Mouse (Mus musculus) A20 (cell line): Measurements from ENCODE around the gene Plekha7.

Experiments used
- DNase-seq: peaks from one replicate; pipeline ENCODE4 v3.0.0-alpha.2; 2011; ENCODE audit warnings: low read depth, low spot score

Plekha7 gene

DNA sequence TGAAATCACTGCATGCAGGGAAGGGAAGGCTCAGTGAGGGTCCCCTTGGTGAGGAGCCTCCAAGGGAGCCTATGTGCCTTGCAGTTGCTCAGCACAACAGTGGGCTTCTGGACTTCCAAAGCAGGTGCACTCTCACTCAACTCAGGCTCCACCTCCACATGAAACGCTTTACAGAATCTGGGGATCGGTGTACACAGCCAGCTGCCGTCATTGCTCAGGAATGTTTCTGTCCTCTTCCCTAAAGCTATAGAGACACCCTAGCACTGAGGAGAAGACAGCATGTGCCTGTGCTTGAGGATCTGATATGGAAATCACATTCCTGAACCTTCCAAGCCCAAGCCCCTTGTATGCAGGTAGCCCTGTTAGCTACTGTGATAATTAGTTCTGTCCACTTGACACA lies 120.7 kb downstream of the Plekha7 start:
- DNase-seq: no peak

DNA sequence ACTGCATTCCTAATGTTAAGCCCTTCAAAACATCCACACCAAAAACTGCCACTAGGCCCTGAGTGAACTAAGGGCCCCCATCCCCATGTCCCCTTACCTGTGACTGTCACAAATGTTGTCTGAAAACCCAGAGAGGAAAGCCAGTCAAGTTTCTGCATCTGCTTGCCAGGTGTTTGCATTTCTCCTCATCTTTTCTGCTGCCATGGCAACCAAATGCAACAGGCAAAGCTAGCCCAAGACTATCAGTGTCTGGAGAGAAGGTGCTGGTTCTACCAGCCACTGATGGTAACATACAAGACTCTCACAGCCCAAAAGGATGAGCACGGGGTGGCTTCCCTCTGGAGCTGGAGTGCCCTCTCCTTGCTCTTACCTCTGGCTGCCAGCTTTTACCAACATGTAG lies 121.3 kb downstream of the Plekha7 start:
- no peak for DNase-seq

DNA sequence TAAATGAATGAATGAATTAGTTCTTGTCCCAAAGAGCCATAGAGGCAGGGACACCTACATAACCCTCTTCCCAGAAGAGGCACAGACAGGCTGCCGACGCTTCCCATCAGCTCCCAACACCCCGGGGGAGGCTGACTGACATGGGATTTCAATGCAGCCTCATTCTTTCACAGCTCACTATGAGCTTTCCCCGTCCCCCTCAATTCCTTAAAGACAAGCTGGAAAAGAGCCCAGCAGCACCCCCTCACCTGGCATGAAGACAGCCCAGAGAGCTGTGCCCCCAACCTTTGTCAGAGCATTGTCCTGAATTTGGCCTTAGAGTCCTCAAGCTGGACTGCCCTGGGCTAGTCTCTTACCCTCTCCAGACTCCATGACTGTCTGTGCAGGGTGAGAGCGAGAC lies 122.0 kb downstream of the Plekha7 start:
- no peak for DNase-seq

DNA sequence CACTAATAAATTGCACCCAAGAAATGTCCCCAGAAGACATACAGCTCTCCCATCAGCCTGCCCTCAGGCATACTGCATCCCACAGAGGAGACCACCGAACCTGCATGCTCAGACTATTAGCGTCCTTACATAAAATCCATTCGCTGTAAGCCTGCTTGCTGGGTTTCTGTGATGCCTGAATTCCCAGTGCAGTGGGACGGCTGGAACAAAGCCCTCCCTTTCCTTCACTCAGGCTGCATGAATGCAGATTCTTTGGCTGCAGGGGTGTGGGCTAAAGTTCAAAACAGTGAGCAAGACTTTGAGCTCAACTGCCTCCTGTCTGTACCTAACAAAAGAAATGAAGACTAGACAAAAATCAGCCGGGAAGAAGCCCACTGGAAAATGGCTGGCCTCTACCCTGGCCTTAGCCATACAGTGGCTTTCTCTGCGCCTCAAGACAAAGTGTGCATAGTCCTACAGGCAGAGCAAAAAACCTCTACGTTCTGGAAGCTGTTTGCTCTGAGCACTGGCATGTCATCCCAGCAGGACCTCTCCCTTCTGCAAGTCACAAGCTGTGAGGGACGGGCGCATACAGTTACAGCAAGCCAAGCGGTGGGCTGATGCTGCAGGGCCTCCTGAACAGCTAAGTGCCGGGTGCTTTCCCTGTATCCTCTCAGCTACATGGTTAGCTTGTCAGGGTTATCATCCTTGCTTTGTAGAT lies 123.7 kb downstream of the Plekha7 start:
- DNase-seq: no peak

DNA sequence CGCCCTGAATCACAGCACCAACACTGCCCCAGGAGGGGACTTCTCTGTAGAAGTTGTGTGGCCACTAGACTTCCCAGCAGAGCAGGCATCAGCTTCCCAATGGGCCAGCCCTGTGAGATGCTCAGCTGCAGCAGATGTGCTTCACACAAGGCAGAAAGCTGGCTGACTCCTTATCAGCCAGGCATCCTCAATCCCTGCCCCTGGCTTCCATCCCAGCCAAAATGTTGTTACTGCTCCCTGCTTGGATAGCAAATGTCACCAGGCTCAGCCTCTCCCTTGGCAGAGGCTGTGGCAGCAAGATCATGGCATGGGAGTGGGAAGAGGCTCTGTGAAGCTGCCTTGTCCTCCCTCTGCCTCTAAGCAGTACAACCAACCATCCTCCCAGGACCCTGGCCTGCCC lies 125.7 kb downstream of the Plekha7 start:
- DNase-seq: no peak

DNA sequence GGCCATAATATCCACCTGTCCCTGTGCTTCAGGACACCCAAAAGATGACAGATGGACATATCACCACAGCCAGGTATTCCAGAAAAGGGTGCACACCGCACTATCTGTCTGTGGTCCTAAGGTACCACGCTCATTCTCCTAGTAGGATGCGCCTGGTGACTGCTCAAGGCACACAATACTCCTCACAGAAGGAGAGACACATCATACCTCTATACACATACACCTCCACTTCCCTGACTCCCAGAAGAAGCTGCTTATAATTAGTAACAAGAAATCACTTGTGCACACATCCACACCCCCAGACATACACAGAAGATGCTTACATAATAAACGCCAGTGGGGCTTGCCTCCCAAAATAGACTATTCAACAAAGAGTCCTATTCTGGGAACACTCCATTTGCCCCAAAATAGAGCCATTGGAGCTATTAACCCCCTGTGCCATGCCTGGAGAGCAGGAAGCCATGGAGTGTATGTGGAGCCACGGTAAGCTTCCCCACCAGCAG lies 126.7 kb downstream of the Plekha7 start:
- no peak for DNase-seq

DNA sequence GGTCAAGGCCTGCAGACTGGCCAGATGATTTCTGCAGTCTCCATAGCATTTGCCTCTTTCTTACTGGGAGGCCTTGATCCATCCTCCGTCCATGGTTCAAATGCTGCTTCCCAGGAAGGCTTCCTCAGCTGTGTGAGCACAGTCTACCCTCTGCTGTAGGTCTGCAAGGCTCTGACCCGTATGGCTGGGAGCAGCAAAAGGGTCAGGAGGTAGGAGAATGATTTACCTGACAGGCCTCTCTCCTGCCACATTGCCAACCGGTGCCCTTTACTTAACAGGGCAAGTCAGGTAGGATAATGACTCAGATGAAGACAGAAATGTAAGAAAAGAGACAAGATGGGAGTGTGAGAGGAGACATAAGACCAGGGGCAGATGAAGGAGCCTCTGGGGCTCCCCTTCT lies 129.3 kb downstream of the Plekha7 start:
- DNase-seq: no peak

DNA sequence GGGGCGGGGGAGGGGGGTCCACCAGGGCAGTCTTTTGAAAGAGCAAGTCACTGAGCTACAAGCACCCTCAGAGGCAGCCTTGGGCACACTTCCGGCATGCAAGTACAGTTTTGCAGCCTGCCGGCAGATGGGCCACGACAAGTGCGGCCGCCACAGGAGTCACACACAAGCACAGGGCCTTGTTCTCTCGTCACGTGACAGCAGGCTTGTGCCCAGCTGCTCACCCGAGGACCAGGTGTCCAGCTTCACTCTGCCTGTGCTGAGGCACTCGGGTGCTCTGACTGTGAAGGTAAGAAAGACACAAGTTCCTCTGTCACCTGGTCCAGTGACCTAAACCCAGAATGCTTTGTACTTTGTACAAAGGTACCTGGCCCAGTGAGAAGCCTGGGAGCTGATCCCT lies 135.4 kb downstream of the Plekha7 start:
- DNase-seq: no peak

DNA sequence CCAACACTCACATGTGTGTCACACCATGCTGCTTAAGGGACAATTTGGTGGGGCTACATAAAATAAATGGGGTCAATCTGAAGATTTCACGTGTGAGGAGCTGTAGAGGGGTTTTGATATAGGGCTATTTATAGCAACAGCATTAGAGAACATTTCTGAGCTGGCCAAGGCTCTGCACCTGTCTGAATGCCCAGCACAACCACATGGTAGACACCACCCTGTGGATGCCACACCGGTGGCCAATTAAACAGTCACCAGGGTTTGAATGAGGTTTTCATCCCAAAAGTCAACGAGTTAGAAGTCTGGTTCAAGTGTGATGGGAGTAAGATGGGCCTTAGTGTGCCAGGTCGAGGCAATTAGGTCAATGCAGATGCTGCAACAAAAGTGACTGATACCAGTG lies 138.8 kb downstream of the Plekha7 start:
- no peak for DNase-seq

DNA sequence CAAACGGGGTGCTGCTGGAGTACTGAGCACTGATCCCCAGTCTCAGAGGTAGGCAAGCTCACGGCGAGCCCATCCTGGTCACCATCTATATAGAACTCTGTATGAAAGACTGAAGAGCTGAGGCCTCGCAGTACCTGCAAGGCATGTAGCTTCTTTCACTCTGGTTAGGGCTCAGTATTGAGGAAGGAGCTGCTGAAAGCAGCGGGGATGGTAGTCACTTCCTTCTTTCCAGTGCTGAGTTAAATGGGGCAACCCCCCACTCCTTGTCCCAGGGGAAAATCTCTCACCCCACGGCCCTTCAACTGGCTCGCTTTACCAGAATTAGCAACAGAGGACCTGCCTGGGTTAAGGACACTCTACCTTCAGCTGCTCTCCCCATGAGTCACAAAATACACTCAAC lies 140.0 kb downstream of the Plekha7 start:
- peak; percentile 23 for DNase-seq

DNA sequence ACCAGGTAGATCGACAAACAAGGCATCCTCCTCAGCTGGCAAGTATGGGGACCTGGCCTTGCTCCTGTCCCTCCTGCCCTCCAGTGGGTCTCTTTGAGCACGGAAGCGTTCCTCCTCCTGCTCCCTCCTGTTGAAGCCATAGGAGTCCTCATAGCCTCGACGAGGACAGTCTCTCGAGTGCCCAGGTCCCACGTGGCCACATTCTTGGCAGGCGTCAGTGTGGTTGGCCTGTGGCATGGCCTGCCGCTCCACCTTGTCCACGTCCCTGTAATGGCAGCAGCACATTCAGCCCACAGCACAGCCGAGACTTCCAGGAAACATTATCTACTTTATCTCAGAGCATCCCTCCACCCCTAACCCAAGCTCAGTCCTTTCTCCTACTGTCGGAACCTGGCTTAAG lies 143.9 kb downstream of the Plekha7 start:
- no peak for DNase-seq

DNA sequence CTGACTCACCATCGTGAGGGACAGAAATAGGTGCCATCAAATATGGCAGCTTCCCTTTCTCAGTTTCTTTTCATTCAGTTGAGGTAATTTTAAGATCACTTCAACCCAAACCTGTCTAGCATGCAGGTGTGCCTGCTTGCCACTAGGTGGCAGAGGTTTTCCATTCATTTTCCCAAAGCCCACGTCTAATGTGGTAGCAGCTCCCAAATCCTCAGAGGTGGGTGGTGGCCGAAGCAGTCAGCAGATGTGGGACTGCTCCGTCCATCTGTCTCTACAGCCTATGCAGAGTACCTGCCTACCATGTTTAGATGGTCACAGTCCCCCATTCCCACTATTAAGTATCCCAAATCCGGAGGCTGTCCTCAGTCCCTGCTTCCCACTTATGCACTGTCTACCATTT lies 146.6 kb downstream of the Plekha7 start:
- peak; percentile 80 for DNase-seq

DNA sequence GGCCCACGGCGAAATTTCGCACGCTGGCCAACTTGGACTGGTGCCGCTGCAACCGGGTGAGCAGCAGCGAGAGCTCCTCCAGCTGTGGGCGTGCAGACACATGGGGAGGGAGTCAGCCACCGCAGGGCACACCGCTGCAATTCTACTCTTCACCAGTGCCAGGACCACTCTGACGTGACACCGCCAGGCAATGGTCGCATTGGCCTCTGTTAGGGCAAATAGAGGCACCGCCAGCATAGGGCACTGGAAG lies 151.4 kb downstream of the Plekha7 start:
- no peak for DNase-seq

DNA sequence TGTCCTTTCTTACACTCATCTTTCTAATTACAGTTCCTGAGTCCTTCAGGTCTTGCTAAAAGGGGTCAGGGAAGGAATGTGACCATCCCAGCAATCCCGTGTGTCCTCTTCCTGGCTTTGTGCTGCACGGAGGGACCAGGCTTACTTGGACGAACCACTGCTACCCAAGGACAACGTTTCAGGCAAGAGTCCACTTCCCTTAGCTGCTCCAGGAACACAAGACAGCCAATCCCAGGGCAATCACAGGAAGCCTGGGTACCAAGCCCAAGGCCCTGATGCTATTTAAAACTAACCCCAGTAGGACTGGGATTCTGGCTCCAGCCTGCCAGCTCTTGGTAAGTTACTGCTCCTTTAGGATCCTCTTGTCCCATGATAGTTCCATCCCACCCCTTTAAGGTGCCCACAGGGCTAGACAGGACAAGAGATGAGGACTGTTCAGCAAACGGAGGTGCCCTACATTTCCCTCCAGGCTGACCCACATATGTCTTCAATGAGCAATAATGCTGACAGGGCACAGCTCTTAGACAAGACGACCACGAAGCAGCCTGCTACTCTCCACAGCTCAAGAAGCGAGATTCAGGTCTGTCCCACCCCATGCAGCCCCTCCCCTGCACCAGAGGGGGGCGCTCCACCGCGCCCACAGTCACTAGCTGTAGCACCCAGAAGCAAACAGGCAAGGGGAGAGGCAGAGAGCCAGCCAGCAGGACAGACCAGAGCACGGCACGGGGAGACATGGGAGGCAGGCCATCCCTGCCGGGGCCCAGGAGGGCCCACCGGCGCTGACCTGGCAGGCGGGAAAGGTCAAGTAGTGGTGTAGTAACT lies 151.9 kb downstream of the Plekha7 start:
- DNase-seq: peak; percentile 66

DNA sequence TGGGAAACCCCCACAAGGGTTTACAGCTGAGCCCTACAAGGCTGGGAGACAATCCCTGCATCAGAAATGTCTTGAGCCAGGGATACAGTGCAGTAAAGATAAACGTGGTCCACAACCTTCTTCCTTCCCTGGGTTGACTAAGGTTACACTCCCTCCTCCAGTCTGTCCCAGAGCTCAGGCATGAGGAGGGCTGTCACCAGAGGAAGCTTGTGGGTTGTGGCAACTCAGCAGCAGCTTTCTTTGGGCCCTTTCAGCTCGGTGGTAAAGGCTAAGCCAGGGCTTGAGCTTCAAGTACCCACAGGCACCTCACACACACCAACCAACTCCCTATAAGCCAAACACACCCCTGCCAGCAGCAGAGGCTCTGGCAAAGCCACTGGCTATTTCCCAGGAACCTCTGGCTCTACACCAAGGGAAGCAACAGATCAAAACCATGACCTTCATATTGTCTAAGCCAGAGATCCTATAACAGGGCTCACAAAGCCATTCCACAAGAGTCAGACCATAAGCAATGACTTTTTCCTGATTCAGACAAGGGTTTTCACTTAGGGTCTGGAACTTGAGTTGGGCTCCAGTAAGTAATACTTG lies 154.3 kb downstream of the Plekha7 start:
- DNase-seq: no peak

DNA sequence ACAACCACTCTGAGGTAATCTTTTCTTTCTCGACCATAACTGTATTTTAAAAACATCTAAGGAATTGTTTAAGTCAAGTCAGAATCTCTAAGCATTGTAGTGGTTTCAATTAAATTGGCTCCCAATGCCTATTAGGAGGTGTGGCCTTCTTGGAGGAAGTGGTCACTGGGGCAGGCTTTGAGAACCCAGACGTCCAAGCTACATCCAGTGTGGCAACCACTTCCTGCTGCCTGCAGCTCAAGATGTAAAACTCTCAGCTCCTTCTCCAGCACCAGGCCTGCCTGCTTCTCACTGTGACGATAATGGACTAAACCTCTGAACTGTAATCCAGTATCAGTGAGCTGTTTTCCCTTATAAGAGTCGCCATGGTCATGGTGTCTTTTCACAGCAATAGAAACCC lies 158.6 kb downstream of the Plekha7 start:
- peak; percentile 19 for DNase-seq

DNA sequence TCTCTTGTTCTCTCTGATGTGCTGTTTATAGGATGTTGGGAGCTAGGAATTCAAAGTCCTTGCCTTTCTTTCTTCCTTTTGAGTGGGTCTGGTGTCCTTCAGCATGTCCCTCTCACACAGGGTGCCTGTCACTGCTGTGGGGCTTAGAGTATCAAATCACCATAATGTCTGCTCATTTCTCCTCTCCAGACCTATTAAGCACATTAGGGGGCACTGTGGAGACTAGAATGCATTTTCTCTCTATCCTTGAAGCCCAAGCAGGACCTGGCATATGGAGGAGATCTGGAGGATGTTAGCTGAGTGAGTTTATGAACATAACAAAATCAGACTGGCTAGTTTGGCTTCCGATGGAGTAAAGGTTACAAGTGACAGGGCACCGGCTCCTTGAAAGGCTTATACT lies 161.1 kb downstream of the Plekha7 start:
- DNase-seq: no peak

DNA sequence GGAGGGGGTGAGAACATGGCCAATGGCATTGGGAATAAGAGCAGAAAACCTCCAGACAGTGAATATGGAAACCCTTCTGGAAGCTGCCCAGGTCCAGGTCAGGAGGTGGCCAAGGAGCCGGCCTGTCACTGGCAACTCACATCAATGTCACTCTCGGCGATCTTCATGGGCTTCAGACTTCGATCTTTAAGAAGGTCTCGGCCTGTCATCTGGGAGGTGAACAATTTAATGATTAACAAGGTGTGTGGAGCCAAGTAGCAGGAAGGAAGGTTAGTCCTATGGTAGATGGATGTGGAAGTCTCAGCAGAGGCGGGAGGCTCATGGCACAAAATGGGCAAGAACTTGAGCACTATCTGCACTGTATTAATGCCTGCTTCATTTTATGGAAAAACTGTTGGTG lies 163.1 kb downstream of the Plekha7 start:
- no peak for DNase-seq

DNA sequence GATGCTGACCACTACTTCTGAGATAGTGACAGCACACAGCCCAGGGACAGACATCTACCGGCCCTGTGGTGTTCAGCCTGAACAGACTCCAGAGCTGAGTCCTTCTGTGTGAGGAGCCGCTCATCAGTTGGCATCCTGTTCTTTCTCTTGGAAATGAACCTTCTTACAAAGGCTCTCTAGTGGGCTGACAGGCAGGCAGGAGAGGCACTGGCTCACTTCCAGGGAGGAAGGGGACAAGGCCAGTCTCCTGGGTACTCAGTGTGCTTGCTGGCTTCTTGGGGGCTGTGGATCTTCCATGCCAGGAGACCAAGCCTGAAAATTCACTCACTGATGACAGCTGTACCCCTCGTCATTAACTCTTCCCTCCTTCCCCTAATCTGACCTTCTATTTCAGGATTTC lies 170.5 kb downstream of the Plekha7 start:
- DNase-seq: no peak

DNA sequence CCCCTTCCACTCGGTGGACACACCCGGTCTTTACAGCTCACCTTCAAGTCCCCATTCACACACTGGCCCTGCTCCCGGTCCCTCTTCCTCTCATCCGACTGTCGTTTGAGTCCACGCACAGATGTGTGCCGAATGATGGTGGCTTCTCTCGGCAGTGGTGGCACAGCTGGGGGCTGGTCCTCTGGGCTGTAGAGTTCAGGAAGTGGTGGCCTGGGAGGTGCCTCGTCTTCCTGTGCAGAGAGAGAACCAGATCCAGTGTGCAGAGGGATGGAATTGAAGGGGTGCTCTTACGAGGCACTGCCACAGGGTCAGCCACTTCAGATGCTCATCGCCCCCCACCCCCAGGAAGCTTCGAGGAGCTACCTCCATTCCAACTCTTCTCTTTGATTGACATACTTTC lies 171.0 kb downstream of the Plekha7 start:
- no peak for DNase-seq

DNA sequence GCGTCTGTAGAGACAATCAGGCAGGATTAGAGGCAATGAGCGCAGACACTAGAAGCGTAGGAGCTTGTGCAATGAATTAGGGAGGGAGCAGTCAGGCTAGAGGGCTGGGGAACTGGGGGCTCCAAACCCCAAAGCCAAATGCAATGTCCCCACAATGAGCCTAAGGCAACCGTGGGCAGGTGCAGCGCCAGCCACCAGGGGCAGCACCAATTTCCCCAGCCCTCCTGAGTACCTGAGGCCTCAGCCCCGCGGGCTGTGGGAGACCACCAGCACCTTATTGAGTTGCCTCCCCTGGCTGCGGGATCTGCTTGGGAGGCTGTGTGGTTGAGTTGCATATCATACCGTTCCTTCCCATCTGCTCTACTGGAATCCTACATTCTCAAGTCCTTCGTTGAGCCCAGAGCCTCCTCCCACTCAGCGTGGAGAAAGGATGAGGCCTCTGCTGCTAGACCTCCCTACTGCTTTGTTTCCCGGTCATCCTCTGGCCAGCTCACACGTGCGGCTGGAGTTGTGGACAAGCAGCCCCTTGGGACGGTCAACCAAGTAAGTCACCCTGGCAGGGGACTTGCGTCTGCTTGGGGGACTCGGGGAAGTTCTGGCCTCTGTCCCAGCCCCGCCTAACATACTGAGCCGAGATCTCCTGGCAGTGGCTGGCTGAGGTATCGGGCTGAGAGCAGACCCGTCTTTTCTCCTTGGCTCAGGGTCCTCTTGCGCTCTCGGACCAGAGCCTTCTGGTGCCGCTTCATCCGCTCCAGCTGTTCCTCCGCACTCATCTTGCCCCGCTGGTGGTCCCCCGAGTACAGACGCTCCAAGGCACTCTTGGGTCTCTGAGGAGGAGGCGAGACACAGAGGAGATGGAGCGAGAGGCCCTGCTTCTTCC lies 173.5 kb downstream of the Plekha7 start:
- DNase-seq: no peak

DNA sequence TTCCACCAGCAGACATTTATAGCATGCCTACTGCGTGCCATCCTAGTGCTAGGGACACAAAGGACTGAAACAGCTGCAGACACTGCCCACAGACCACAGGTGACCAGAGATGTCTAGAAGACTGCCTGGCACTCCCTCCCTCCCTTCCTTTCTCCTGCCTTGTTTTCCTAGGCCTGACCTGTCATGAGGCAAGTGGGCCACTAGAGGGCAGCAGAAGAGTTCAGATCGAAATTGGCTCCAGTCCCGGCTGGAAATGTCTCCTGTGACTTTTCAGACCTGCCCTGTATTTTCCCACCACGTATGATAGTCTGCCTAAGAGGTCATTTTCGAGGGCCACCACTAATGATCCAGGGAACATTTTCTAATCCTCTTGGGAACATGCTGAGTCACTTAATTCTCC lies 176.1 kb downstream of the Plekha7 start:
- DNase-seq: peak; percentile 57
